Mouse (Mus musculus) kidney, adult 8-10 months (tissue): ENCODE data around the gene Inpp4b.

ENCODE experiments used
- DNase-seq, 2 experiments: peaks; one replicate each; pipeline ENCODE4 v3.0.0; 2022

Gene Inpp4b

DNA sequence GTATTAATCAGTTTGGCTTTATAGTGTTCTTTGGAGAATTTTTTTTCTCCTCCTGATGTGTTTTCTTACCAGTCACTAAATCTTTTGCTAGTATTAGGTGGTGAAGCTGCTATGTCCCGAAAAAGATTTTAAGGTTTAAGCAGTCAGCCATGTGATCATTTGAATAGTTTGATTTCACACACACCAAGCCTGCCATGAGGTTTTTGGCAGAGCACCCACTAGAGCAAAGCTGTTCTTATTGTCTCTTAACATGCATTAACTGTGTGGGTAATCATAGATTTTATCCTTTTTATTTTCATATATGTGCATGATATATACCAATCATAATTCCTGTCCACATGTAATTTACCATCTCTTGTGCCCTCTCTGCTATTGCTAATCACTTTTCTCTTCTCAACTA lies 240.6 kb downstream of the Inpp4b start:
- DNase-seq, result no peak

DNA sequence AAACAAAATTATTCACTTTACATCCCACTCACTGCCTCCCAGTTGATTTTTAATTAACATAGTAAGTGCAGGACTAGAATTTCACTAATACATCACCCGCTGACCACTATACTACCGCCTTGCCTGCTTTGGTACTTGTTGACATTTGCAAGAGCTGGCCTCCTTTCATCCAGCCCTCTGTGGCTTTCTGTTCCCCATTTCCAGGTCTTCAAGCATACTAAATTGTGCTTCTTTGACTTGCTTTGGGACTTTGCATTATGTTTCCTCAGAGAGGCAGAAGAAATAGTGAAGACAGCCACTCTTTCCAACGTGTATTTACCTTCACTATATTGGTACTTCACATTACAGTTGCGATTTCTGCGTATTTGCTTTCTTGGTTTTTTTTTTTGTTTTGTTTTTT lies 244.4 kb downstream of the Inpp4b start:
- no peak for DNase-seq

DNA sequence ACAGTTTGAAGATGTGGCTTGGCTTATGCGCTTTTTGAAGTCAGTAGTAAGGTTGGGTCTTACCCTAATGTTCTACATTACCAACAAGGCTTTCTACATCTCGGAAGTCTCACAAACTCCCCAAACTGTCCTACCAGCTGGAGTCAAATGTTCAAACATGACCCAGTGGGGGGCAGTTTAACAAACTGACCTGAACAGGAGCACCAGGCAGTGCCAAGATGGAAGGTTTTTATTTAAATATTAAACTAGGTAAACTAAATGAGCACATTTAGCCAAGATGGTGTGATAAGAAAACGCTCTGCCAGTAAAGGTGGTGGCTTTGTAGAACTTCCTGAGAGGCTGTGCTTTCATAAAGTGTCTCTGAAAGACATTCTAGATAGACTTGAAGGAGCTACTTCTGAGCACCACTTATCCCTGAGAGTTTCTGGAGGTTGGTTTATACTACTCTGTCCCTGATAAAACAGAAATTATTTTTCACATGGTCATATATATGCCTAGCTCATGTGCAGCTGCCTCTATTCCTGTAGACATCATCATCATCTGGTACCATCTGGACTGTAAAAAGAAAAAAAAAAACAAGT lies 251.9 kb downstream of the Inpp4b start:
- DNase-seq, result no peak

DNA sequence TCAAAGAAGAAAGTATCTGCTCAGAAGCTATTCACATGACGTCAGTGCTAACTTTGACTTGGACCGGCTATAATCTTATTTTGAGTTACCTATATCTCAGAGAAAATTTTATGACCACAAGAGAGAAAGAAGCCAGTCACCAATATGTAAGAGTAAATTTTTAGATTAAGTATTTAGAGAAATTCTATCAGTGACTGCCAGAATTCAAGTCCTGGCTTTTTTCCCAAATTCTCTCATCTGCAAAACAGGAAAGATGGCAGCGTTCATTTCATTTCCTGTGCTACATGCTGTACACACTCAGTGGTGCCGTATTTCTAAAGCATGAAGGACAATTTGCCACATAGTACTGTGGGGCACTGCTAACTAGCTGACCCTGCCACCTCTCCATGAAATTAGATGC lies 256.9 kb downstream of the Inpp4b start:
- DNase-seq, result no peak

DNA sequence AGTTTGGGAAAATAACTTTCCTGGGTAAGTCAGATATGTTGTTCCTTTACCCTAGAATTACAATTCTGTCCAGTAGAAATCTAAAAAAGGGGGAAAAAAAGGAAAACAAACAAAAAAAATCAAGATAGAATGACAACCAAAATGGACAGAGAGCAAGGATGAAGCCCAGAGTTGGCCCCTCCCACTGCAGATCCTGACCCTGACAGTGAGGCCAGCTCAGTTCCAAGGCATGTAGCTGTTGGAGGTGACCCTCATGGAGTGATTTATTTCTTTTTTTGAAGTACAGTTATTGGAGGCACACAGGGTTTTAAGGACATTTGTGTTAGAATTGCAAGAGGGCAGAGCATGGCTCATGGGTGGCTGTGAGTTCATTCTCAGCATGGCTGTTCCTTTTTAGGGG lies 258.8 kb downstream of the Inpp4b start:
- DNase-seq, result no peak

DNA sequence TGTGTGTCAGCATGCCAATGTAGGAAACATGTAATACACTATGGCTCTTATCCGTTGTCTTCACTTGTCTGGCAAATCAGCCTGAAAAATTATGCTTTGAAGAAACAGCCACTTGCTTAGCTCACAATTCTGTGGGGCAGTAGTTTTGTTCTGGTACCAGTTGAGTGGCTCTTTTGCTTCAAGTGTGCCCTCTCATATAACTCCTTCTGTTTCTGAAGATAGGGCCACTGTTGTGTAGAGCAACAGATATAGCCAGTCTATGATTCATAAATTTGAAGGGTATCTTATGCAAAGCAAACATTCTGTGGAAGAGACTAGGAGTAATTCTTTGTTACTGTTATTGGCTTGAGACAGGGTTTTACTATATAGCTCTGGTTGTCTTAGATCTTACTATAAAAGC lies 265.7 kb downstream of the Inpp4b start:
- no peak for DNase-seq

DNA sequence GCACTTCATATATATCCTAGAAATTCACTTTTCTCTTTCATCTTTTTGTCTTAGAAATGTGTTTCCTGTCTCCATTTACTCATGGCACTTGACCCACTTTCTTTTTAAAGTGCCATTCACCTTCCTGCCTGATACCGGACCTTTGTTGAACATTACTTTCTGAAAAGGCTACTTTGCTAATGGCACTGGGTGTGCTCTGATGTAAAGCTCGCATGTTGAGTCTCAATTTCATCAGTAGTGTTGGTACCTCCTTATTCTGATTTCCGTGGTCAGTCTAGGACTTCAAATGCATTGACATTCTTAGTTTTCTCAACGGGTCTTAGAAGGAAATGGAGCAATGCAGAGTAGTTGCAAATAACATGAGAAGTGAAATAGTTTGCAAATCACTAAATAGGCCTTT lies 266.7 kb downstream of the Inpp4b start:
- DNase-seq, result no peak

DNA sequence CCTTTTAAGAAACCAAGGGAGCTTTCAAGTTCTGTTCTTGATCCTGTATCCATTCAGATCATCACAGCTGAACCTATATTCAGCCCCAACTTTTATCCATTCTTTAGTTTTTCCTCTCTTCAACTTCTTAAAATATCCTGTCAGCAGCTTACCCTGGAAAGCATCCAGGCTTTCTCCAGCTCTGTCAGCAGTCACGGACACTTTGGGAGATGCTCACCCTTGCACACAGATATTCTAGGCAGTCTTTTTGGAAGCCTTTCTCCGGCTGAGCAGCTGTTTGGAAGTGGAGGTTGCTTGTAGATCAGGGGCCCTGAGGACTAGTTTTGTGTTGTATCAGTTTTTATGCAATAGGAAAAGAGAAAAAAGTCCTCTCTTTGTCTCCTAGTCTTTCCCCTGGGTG lies 270.3 kb downstream of the Inpp4b start:
- DNase-seq, result no peak

DNA sequence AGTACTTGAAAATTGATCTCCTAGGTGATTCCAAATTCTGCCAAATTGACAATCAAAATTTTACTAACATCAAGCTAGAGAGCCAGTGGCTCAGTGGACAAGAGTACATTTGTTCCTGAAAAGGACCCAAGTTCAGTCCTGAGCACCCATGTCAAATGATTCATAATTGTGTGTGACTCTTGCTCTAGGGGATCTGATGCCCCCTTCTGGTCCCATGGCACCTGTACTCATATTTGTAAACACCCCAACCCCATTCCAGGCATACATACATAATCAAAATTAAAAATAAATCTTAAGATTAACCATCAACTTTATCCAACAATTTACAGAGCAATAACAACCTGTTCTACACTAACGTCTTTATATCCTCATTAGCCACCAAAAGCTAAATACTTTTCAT lies 271.8 kb downstream of the Inpp4b start:
- DNase-seq, result no peak

DNA sequence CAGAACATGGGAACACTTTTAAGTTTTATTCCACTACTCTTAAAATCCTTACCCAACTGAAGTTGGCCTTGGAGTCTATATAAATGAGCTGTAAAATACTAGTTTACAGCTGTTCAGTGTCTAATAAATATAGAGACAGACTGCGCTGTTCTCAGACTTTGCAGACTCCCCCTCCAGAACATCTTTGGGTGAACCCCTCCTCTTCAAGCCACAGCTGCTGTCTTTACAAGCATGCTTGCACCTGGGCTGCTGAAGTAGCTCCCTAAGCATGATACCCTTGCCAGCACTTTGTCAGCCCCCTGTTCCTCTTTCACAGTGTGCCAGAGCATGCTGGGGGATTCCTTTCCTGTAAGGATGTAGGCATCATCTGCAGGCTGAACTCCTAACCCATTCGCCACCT lies 272.2 kb downstream of the Inpp4b start:
- DNase-seq, result no peak

DNA sequence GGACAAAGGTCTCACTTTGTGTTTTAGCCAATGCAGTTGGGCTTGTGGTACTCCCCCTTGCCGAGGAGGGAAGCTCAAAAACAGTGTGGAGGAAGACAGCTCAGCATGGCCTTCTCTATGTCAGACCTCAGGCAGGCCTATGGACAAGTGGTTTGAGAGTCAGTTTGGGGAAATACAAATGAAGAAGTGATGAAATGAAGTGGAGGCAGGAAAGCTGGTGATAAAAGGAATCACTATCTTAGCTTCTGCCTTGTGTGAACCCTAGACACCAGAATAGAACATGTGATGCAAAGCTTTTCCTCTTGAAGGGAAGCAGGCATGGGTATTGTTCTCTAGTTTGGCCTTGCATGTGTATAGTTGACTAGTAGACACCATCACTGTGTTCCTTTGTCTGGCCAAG lies 273.2 kb downstream of the Inpp4b start:
- no peak for DNase-seq

DNA sequence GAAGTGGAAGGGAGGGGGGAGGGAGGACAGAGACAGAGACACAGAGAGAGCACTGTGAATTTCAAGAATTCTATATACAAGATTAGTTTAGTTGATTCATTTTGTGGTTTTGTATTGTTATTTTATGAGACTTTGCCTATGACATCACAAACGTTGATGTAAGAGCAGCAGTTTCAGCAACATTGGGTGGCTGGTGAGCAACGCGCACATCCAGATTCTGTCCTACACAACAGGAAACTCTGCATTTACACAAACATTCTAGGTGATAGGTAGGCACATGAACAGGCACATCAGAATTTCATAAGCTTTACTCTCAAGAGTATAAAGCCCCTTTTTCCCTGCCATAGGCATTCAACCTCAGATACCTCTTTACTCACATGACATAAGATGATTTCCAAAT lies 276.6 kb downstream of the Inpp4b start:
- no peak for DNase-seq

DNA sequence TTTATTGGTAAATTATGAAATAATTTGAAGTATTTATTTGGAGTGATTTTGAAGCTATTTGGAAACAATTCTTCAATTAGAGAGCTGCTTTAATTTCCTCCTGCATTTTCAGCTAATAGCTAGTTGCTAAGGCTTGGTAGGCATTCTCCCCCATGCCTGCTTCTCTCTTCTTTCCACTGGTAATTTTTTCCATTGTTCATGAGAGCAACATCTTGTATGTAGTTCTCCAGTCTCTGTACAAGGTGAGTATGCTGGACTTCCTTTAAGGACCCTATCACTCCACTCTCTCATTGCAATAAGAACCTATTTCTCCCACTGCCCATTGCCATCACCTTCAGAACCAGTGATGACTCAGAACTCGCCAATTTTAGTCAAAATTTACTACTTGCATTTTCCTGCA lies 292.7 kb downstream of the Inpp4b start:
- DNase-seq, result no peak

DNA sequence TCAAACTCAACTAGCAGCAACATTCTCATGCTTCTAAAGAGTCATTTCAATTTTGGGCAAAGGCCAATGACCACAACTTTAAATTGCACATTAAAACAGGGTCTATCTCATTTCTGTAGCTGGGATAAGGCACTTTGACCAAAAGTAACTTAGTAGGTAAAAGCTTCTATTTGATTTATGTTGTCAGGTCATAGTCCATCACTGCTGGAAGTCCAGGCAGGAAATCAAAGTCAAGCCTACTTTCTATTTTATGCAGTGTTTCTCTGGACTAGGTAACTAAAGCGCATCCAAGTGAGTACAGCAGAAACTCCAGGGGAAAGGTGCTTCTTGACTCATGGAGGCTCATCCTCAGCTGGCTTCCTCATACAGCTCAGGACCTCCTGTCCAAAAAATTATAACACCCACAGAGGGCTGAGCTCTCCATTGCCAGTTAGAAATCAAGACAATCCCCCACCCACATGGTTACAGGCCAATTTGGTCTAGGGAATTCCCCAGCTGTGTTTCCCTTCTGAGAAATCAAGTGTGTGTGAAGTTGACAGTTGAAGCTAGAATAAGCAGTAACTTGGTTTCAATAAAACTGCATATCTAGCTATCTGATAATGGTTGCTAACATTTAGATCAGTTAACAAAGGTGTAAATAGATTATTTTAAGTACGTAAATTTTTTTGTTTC lies 293.7 kb downstream of the Inpp4b start:
- peak; percentile 1 to 2 for DNase-seq

DNA sequence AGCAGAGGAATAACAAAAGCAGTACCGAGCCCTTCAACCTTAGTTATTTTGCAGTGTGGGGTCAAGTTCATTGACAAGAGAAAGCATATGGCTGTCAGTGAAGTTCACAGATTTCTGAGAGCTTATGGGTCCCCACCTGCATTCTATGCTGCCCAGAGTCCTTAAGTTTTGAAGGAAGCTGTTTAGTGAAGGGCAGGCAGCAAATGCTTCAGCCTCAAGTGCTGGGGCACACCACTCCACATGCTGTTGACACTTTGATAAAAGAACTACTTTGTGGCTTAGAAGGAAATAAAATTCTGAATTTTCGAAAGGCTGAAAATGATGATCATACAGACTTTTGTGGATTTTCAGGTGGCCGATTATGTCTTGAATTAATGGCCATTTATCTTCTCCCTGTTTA lies 296.1 kb downstream of the Inpp4b start:
- no peak for DNase-seq

DNA sequence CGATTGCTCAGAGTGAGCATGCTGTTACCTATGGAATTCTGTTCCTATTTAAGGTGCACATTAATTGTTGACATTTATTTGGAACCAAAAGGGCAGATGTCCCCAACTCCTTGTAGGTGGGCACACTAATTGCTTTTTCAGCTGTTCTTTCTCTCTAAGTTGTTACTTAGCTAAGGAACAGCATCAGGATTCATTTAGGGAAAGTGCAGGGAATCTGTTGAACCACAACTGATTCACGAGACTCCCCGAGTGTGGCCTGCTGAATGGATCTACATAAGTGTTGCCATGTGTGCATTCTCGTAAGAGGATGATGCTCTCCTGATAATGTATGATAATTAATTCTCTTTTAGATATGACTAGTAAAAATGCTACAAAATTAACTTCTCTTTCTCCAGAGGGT lies 297.5 kb downstream of the Inpp4b start:
- DNase-seq, result no peak

DNA sequence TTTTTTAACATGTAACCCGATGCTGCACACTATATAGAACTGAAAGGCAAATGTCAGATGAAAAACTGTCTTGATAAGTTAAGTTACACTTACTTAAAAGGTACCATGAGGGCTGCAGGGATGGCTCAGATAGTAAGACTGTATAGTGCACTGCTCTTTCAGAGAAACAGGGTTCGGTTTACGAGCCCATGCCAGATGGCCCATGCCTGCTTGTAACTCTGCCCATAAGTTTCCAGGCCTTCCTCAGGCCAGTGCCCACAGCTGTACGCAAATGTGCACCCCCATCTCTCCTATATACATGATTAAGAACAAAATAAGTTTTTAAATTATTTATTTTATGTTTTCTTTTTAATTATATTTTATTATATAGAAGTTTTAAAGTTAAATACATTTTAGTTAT lies 300.7 kb downstream of the Inpp4b start:
- no peak for DNase-seq

DNA sequence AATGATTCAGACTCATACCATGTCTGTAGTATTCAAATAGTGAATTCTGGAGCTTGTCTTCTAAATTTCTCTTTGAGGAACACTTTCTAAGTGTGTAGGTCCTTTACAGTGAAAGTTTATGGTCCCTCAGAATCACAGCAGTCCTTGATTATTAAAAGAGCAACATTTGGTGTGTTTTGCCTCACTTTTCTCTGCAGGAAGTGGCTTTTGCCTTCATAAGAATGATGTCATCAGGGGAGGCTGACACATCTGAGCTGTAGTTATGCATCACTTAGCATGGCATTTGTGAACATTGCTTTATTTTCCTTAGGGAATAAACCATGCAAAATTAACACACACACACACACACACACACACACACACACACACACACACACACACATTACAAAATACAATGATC lies 349.8 kb downstream of the Inpp4b start:
- DNase-seq, result no peak

DNA sequence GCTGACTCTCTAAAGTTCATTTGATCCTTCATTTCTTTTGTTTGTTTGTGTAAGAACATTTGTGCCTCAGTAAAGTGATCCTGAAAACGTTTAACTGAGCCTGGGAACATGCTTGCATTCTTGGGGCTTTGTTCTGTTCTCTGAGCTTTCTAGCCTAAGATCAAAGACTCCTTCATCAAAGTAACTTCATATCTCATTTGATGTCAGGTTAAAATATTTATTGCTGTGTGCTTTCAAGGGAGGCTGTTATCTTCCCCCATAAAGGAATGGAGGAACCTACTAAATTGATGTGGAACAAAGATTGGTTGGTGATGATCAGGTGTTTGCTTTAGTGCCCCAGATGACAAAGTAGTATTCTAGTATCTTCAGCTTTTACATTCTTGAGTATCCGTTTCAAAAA lies 352.5 kb downstream of the Inpp4b start:
- DNase-seq, result no peak

DNA sequence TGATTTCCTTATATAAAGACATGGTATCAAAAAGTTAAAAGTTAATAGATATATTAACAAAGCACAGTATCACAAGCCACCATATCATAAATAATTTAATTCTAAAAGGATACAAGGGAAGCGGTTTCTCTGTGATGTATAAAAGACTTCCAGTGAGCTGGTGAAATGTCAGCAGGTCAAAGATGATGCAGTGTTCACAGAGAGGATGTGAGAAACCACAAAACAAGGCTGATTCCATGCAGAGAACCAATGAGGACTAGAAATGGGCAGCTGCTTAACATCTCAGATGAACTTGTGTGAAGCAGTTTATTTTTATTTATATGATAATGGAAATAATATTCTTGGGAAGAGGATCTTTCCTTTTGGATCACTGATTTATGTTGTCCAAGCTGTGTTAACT lies 359.7 kb downstream of the Inpp4b start:
- DNase-seq, result no peak

DNA sequence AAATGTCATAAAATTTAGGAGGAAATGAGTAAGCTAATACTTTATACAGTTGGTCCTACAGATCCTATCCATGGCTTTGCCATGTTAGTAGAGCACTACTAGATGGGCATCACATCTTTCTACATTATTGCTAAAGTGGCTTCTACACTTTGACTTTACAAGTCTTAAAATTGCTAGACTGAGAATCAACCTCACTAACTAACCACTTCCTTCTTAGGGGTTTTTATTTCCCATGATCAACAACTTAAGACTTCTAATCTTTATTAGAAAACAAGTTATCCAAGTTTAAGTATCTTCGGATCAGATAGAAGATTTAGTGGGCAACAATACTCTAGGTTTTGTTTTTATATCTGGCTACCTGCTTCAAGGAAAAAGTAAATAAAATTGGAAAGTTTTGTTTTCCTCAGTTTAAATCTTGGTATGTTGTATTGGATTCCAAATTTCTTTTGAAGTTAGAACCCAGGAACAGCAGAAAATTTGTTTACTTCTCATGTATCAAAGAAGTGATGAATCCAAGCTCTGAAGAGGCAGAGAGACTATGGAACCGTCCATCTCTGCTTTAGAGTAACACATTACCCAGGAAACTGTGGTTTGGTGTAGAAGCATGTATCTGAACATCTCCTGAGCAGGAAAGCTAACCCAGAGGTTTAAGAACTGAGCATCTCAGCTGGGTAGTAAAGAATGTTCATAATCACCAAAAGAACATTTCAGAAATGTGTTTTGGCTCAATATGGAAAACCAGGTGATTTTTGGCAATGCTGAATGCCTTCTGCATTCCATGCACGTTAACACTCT lies 361.4 kb downstream of the Inpp4b start:
- no peak for DNase-seq

DNA sequence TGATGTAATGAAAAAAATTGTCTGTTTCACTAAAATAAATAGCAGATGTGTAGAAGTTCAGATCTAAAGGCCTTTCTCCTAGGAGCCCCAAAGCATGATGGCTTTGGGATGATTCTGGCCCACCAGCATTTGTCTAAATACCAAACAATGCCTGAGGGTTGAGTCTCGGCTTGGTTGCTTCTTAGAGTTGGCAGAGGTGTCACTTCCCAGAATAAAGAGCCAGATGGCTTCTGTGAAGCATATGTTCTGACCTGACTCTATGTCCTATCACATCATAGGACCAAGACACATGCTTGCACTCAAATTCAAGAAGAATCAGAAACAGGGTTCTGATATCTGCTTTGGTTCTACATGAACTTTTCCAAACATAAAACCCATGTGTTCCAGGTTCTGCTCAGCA lies 365.1 kb downstream of the Inpp4b start:
- no peak for DNase-seq

DNA sequence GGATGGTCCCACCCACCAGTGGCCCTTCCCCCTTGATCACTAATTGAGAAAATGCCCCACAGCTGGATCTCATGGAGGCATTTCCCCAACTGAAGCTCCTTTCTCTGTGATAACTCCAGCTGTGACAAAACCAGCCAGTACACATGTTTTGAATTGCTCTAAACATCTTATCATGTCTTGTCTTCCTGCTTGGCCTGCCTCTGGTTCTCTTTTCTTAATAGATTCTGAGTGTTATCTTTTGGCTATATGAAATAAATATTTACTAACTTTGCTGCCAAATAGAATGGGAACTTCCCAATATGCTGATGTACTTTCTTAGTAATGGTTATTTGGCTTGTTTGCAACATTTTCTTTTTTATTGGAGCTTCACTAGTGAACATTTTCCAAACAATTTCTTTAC lies 389.0 kb downstream of the Inpp4b start:
- DNase-seq, result no peak

DNA sequence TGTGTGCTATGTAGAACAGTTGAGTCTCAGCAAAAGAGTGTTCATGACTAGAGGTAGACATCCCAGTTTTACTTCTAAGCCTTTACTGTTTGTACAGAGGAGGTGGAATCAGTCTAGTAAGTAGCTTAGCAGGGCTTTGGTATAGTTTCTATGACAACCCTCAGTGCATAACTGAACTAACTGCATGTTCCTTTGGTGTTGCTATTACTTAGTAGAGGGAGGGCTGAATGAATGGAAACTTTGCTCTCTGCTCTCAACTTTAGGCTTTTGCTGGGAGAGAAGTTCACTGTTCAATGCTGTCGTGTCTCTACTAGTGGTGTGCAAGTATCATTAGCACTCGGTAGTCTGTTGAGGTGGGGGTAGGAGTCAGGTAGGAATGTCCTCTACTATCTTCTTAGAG lies 393.3 kb downstream of the Inpp4b start:
- no peak for DNase-seq

DNA sequence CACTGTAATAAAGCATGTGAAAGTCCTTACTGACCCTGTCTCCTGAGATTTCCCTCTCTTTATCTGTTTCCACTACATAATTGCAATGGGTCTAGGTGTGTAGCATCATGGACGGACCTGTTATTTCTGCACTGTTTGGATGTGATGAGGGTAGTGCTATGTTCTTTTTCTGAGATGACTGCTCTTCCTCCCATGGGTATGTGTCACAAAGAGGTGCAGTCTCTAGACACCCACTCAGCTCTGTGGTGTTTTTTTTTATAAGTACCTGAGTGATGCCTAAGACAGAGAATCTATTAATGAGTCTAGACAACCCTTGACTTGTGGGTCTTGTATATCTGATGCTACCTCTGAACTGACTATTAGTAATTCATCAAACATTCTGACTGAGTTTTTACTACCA lies 393.7 kb downstream of the Inpp4b start:
- DNase-seq, result no peak
